Mouse (Mus musculus): ENCODE results near the gene Uchl5.

DNA sequence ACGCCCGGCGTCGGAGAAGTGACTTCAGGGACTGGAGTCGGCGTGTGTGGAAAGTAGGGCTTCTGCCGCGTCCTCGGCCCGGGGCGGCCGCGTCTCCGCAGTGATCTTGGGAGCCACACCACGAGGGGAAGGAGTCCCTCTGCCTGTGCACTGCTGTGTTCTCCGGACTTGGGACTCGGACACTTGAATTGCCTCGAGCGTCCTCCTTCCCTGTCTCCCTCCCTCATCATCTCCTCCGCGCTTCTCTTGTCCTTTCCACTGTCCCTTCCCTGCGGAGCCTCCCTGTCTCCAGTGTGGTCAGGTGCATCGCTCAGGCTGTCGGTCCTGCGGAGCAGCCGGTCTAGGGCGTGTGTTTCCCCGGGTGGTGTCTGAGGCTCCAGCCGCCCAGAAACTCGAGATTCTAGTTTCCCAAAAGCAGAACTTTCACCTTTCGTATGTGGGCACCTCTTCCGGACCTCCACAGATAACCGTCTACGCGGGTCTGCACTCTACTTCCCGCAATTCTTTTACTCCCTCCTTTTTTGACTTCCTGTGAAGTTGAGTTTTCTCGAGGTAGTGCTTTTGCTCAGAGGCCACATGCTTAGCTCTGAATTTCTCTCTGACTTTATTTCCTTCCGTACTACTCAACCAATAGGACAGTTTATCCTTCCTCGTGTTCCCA, 616 bp downstream of the Uchl5 start:
- no peak for TF ChIP-seq CTCF (IDR thresholded peaks at IDR 0.05; ENCODE audit: low read depth)
- TF ChIP-seq EP300 (optimal IDR thresholded peaks at IDR 0.05) = no peak

Measured in stomach, postnatal 0 days (tissue).